Mouse (Mus musculus): Measurements from ENCODE around the gene Spef1. TPM values are rescaled to one million over a fixed set of nuclear protein-coding genes. Genes with fewer than 3 reads are reported as not detected.

Gene Spef1
- total RNA-seq, 2 experiments from 2014 or later: 16.2 to 18.0 TPM

GRCm38 (mm10) chr2:131208356-131208755, 21.3 kb upstream of the Spef1 start:
- no peak for DNase-seq (ENCODE audit: low spot score in 2 of 2)

- no peak for DNase-seq (ENCODE audit: low spot score in 2 of 2)
Measured at GRCm38 (mm10) chr2:131206778-131207177, 19.7 kb upstream of the Spef1 start, which contains the start of gene Ap5s1. Gene Ap5s1 (plus strand): TSS chr2:131207078.

- DNase-seq (ENCODE audit: low spot score in 2 of 2): no peak
Measured at GRCm38 (mm10) chr2:131205521-131206182, 18.6 kb upstream of the Spef1 start.

DNA sequence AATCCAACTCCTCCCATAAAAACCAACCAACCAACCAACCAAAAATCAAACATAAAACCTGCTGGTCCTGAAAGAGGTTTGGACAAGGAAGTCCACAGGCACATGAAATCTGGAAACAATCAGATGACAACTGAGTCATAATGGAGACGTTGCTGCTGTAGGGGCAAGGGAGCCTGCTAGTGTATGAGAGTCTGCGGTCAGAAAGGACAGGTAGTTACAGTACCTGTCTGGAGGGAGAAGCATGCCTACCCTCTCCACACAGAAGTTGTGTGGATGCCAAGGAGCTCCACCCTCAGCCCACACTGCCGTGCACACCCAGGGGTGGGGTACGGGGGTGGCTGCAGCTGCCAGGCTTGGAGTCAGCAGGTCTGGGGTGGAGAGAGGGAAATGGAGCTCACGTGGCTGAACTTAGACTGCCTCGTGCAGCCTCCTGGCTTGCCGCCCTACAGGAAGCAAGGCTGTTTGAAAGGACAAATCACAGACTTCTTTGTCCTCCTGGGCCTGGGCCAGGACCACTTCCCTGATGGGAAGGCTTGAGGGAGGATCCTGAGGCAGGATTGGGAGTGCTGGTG, 17.4 kb upstream of the Spef1 start:
- peak; percentile 82 to 83 for DNase-seq (ENCODE audit: low spot score in 2 of 2)

DNA sequence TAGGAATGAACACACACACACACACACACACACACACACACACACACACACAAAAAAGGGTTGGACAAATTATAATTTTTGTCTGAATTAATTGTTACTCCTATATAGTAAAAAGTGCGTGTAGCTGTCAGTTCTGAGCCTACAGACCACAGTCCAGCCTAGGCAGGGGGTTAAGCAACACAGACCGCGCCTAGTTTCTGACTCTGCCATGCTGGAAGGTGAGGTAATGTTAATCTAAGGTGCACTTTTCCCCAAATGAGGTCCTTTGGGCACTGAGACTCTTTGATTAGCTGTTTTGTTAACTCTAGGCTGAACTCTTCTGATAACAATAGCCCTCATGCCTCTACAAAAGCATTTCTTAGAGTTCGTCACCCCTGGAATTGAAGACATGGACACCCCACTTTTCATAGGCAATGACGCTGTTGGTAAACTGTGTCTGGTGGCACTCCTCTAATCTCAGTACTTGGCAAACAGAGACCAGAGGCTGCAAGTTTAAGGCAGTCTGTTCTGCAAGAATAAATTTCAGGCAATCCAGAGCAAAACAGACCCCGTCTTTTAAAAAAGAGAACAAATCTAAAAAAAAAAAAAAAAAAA, 16.8 kb upstream of the Spef1 start:
- no peak for DNase-seq (ENCODE audit: low spot score in 2 of 2)

DNA sequence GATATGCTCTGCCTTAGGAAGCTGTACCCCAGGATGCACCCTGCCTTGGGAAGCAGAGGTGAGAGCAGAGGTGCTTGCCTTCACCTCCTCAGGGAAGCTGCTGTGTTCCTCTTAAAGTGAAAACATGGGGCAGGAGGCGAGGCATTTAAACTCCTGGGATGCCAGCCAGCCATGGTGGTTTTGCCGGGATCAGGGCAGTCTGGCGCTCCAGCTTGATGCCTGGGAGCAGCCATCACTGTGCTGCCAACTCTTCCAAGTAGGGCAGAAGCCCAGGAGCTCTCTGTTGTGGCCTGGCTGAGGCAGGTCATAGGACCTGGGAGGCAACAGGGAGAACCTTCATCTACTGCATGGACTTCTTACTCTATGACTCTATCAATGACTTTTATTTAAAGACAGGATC, 14.2 kb upstream of the Spef1 start:
- DNase-seq (ENCODE audit: low spot score in 2 of 2): no peak

GRCm38 (mm10) chr2:131200710-131201109, 13.6 kb upstream of the Spef1 start:
- no peak for DNase-seq (ENCODE audit: low spot score in 2 of 2)

DNA sequence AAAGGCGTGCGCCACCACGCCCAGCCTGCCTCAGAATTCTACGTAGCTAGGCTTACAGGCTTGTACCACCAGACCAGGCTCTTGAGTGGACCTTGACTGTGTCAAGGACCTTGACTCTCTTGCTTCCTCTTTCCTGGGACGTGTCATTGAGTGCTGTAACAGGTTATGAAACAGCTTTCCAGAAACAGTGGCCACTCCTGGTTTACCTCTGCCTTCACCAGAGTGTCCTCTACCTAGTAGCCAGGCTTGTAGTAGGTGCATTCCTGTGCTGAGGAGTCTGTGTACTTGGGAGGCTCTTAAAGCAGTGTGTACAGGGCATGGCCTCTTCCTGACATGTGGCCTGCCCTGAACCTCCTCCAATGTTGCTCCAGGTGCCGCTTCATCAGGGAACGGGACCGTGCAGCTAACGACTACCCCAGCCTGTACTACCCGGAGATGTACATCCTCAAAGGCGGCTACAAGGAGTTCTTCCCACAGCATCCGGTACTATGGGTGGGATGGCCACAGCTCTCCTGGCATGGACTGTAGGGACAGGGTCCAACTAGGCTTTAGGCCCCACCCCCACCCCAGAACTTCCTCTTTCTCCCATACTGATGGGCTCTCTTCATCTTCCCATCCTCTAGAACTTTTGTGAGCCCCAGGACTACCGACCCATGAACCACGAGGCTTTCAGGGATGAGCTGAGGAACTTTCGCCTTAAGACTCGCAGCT, 9.7 kb upstream of the Spef1 start:
- no peak for DNase-seq (ENCODE audit: low spot score in 2 of 2)

DNA sequence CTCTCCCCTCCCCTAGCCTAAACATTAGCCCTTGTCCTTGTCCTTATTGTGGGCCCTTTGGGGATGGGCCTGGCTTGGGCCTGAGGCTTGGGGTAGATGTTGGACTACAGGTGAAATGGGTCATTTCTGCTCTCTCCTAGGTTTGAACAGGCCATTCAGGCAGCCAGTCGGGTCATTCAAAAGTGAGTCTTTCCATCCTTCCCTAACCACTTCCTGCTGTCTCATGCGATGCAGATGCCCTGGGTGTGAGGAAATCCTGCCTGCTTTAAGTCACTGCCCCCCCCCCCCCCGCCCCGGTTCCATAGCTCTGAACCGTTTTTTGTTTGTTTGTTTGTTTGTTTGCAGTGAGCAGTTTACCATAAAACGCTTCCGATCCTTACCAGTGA, 3.9 kb upstream of the Spef1 start:
- DNase-seq (ENCODE audit: low spot score in 2 of 2): no peak

DNA sequence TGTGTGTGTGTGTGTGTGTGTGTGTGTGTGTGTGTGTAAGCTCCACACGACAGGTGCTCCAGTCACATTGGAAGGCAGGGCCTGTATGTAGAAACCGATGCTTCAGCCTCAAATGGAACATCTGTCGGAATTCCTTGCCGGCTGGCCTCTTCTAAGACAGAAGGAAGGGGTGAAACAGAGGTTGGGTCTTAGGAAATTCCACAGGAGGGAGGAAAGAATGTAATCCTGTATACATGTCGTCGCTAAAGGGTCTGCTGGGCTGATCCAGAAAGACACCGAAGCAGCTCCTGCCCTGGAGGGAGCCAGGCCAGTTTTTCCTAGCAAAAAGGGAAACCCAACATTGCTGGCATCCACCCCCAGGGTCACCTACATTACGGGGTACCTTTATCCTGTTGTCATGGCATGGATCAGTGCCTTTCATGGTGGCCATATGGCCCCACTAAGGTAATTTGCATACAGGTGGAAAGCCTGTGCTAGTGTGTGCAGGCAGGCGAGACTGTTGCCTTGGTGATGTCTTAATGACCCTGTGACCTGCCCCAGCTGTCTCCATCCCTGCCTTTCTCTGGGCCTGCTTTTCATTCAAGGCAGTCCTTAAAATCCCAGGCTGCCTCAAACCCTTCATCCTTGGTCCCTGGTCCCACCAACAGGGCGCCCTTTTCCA, 3.4 kb upstream of the Spef1 start:
- DNase-seq (ENCODE audit: low spot score in 2 of 2): no peak

DNA sequence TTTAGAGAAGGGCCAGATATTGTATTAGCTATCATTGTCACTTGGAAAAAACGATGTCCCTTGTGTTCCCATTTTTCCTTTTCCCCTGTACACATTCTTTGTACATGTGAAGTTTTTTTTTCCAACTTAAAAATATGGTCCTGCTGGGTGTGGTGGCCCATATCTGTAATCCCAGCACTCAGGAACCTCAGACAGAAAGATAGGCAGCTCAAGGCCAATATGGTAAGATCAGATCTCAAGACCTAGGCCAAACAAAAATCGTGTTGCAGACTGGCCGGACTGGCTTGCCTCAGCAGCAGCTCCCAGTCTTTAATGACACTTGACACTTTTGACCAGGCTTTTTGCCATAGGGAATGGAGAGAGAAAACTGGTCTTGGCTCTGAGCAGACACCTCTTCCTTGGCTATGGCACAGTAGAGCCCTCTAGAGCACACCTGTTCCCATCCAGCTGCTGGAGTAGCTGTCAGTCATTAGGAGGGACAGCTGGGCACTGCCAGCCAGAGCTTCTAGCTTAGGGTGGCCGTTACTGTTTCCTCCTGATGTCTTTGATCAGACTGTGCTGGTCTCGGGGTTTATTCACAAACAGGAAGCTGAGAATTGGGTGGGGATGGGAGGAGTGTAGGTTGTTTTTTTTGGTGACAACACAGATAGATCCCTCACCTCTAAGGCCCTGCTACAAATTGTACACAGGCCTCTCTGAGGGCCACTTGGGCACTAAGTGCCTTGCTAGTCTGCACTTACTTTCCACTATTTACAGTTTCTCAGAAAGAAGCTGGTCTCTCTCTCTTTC, 2.6 kb upstream of the Spef1 start:
- DNase-seq (ENCODE audit: low spot score in 2 of 2): no peak

DNA sequence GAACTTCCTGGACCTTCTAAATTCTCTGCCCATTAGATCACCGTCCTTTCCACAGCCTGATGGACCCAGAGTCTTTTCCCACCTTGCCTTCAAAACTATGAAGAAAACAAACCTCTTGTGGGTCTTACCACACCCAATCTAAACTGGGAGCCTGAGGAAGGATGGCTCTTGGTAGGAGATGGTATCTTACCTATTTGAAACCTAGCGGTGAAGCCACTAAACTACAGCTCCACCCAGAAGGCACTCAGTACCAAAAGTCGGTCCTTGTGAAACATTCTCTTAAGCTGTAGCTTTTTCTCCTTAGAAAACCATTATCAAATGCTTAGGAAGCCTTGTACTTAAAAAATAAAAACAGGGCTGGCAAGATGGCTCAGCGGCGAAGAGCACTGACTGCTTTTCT, 1.2 kb upstream of the Spef1 start:
- no peak for DNase-seq (ENCODE audit: low spot score in 2 of 2)

- DNase-seq (ENCODE audit: low spot score in 2 of 2): no peak
Measured at GRCm38 (mm10) chr2:131187602-131187922, 480 bp upstream of the Spef1 start.

GRCm38 (mm10) chr2:131186343-131186742, 739 bp downstream of the Spef1 start:
- no peak for DNase-seq (ENCODE audit: low spot score in 2 of 2)

DNA sequence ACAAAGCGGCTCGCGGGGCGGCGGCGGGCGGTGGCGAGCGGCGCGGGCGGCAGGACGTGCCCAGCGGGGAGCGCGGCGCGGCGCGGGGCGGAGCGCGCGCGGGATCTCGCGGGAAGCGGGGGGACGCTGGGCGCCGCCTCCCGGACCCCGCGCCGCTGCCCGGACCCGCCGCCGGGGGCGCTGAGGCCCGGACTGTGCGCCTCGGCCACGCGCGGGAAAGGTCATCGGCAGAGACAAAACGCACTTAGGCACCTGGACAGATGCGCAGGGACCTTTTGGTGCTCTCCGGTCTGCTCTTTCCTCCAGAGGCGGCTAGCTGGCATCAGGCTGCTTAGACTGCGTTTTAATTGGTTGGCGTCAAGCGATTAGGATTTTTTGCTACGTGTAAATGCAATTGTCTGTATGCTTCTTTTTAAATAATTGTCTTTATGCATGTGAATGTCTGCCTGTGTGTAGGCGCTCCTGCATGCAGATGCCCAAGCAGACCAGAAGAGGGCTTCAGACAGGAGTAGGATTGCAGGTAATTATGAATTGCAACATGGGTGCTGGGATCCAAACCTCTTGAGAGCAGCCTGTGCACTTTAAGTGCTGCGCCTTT, 7.0 kb downstream of the Spef1 start, which contains the start of gene Cenpb:
Cenpb (minus strand) TSS at position 78 of the 598 bp plus-strand sequence.
- peak; percentile 84 to 87 for DNase-seq (ENCODE audit: low spot score in 2 of 2)

- peak in 1 of 2 experiments; percentile 69 for DNase-seq (ENCODE audit: low spot score in 2 of 2)
Measured at GRCm38 (mm10) chr2:131179246-131179886, 7.7 kb downstream of the Spef1 start.

- DNase-seq (ENCODE audit: low spot score in 2 of 2): no peak
Measured at GRCm38 (mm10) chr2:131178828-131179245, 8.2 kb downstream of the Spef1 start.

- no peak for DNase-seq (ENCODE audit: low spot score in 2 of 2)
Measured at GRCm38 (mm10) chr2:131177932-131178331, 9.2 kb downstream of the Spef1 start.

- no peak for DNase-seq (ENCODE audit: low spot score in 2 of 2)
Measured at GRCm38 (mm10) chr2:131176491-131176890, 10.6 kb downstream of the Spef1 start.

GRCm38 (mm10) chr2:131175945-131176309, 11.2 kb downstream of the Spef1 start:
- DNase-seq (ENCODE audit: low spot score in 2 of 2): no peak

Measured in layer of hippocampus, postnatal 14 days (tissue).